Mouse (Mus musculus): ENCODE measurements around the gene Usp2.

- peak; percentile 19; the same call in 1 of the 2 replicates for TF ChIP-seq CTCF (IDR thresholded peaks at IDR 0.05; ENCODE audit: borderline replicate concordance, insufficient read depth, low read length)
- no peak; the same call in 1 of the 2 replicates for TF ChIP-seq POLR2A (IDR thresholded peaks at IDR 0.05; ENCODE audit: low read depth, low read length)
These were observed 22.2 kb upstream of the Usp2 start for GRCm38 (mm10) chr9:44044426-44045157.
